Mouse (Mus musculus) bone marrow macrophage, adult 2 months (primary cell): ENCODE measurements around the gene Epha3.

Experiments used
- CTCF ChIP-seq: IDR thresholded peaks from 2 replicates; pipeline ENCODE4 v1.5.1; 2012; ENCODE audit warnings: low read depth, mild to moderate bottlenecking, low read length, moderate library complexity
- POLR2A ChIP-seq: IDR thresholded peaks from 2 replicates; pipeline ENCODE4 v1.6.1; 2012; ENCODE audit warnings: mild to moderate bottlenecking, low read depth, low read length, borderline replicate concordance

DNA sequence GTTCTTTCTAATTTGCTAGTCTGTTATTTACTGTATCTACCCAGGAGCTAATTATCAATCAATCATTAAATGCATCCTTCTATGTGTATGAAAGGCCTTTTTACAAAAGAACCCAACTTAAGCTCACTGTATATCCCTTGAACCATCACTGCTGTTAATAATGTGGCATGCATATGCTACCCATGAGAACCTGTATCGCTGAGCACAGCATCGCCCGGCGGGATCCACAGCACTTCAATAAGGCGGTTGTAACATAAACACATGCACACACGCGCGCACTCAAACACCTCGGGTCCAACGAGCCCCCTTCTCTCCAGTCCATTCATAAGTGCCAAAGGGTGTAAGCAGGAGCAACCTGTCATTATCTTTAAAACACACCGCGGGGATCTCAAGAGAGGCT lies 794 bp downstream of the Epha3 start:
- TF ChIP-seq CTCF (no peak), POLR2A (no peak)
